Mouse (Mus musculus): Measurements from ENCODE around the gene Prm1. TPM values are rescaled to one million over a fixed set of nuclear protein-coding genes. Genes with fewer than 3 reads are reported as not detected.

Prm1 gene
- polyA plus RNA-seq (2015; fragmentation: Nextera tagmentation; extraction: Ambion mirVana), result not detected in 2 replicates

GRCm38 (mm10) chr16:10805789-10806527 is at the start of gene Prm1:
Gene Prm1 (minus strand): TSS chr16:10805839.

DNA sequence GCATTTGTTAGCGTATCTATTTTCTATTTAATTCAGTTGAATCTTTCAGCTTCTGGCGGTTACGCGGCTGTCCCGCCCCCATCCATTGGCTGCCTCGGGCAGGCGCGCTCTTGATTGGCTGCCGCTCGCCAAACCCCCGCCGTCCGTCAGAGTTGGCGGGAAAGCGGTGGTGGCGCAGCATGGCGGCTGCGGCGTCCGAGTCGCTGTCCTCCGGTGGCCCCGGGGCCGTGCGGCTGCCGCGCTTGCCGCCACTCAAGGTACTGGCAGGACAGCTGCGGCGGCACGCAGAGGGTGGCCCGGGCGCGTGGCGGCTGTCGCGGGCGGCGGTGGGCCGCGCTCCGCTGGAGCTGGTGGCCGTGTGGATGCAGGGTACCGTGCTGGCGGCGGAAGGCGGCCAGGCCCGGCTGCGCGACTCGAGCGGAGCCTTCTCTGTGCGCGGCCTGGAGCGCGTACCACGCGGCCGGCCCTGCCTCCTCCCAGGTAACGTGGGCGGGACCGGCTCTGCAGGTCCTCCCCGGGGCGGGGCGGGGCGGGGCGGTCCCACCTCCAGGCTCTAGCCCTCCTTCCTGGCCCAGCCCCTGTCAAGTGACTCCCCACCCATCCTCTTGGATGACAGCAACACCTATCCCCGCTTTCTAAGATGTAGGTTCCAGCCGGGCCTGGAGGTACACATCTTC is 29.4 kb upstream of the Prm1 start, which contains the start of gene Rmi2:
TSS of gene Rmi2 (plus strand) at position 149 of the 677 bp plus-strand sequence.

DNA sequence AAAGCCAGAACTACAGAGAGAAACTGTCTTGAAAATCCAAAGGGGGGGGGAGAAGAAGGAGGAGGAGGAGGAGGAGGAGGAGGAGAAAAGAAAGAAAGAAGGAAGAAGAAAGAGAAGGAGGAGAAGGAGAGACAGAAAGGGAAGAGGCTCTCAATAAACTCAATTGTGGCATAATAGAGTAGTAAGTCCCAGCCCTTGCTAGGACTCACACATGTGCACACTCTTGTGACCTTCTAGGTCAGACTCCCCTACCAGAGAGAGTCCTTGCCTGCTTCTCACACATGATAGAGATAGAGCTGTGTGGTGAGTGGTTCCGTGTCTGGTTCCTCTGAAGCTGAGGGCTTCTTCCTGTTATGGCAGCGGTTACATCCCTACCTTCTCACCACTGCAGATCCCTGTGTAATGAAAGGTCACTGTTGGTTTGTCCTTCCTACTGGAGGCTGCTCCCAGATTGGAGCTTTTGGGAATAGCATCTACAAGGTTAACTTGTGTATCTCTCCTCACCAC is 7.3 kb upstream of the Prm1 start, which contains the start of gene Gm11172:
TSS of gene Gm11172 (plus strand) at position 51 of the 507 bp plus-strand sequence.

GRCm38 (mm10) chr16:10796034-10796433 is 9.6 kb downstream of the Prm1 start, which contains the start of gene Prm2:
Gene Prm2 (minus strand): TSS chr16:10796134.

DNA sequence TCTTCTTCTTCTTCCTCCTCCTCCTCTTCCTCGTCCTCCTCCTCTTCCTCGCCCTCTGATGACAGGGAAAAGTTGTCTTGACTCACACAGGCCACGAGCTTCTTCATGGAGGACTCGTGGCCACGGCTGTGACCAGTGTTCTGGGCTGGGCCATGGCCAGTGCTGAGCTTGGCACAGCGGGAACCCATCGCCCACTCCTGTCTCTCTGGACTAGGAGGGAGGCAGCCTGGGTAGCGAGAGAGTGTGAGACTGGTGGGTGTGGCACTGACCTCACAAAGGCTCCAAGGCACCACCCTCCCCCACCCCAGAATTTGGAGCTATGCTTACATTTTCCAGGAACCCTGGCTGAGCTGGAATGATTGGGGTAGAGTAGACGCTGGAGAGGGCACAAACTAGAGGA is 14.9 kb downstream of the Prm1 start, which contains the start of gene Prm3:
TSS of gene Prm3 (minus strand) at position 213 of the 400 bp plus-strand sequence.

DNA sequence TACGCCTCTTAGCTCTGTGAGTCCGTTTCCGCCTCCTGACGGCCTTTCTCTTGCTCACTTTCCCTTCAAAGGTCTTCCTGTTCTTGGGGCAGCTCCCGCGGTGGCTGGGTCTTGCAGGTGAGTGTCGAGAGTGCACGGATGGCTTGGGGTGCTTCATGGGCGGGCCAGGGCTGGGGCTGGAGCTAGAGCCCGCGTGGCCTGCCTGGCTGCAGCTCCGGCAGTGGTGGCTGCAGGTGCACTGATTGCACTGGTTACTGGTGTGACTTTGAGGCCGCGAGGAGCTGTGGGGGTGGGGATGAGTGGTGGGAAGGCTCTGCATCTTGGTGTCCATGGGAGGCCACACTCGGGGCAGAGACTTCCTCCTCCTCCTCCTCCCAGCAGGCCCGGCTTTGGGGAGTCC is 17.4 kb downstream of the Prm1 start, which contains the start of gene Tnp2:
TSS of gene Tnp2 (minus strand) at position 390 of the 400 bp plus-strand sequence.

GRCm38 (mm10) chr16:10785371-10786231 is 20.0 kb downstream of the Prm1 start, which contains the start of gene Socs1:
Gene Socs1 (minus strand): TSS chr16:10785536.

Other genes starting within 250 kb of the Prm1 start
- gene Socs1, start 20.3 kb downstream of the Prm1 start, polyA plus RNA-seq (2015; fragmentation: Nextera tagmentation; extraction: Ambion mirVana), result 2.5 and 3.7 TPM in 2 replicates
- not detected in 2 replicates for gene Tnp2, start 17.2 kb downstream of the Prm1 start, polyA plus RNA-seq (2015; fragmentation: Nextera tagmentation; extraction: Ambion mirVana)
- gene Prm3, start 14.9 kb downstream of the Prm1 start, polyA plus RNA-seq (2015; fragmentation: Nextera tagmentation; extraction: Ambion mirVana), result not detected in 2 replicates
- not detected in 2 replicates for gene Prm2, start 9.7 kb downstream of the Prm1 start, polyA plus RNA-seq (2015; fragmentation: Nextera tagmentation; extraction: Ambion mirVana)
- gene Gm11172, start 7.1 kb upstream of the Prm1 start, polyA plus RNA-seq (2015; fragmentation: Nextera tagmentation; extraction: Ambion mirVana), result not detected in 2 replicates
- gene Rmi2, start 29.2 kb upstream of the Prm1 start, polyA plus RNA-seq (2015; fragmentation: Nextera tagmentation; extraction: Ambion mirVana), result 2.4 and 2.7 TPM in 2 replicates

Measured in spleen, postnatal 0 days (tissue).